Mouse (Mus musculus): ENCODE measurements at regions not wholly inside any gene's neighbourhood (a gene's known extent, or its start where the extent isn't known, plus 50 kb on each side); places are given as distances from the start of the nearest gene placed in this dataset.

DNA sequence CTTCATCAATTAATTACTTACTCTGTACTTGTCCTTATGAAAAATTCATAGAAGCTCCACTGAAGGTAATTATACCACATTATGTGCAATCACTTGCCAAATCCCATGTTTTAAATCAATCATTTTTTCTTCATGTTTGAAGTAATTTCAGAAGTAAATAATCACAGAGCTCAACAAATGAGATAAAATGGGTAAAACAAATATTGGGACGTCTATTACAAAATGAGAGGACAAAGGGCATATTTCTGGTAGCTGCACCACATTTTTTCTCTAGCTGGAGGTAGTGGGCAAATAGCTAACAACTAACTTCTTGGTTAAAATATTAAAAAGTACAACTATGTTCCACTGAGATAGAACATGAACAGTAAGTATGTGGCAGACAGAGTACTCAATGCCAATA, 681.3 kb upstream of the Pot1a start:
- TF ChIP-seq CTCF (conservative IDR thresholded peaks at IDR 0.05; ENCODE audit: low read length) (no peak), NANOG (IDR thresholded peaks at IDR 0.05; ENCODE audit: borderline replicate concordance, low read length) (no peak)
